Mouse (Mus musculus) thymus, postnatal 14 days (tissue): ENCODE measurements around the gene Sfmbt1.

Experiments used
- DNase-seq: peaks from one replicate; pipeline ENCODE4 v3.0.0; 2021

The Sfmbt1 gene

DNA sequence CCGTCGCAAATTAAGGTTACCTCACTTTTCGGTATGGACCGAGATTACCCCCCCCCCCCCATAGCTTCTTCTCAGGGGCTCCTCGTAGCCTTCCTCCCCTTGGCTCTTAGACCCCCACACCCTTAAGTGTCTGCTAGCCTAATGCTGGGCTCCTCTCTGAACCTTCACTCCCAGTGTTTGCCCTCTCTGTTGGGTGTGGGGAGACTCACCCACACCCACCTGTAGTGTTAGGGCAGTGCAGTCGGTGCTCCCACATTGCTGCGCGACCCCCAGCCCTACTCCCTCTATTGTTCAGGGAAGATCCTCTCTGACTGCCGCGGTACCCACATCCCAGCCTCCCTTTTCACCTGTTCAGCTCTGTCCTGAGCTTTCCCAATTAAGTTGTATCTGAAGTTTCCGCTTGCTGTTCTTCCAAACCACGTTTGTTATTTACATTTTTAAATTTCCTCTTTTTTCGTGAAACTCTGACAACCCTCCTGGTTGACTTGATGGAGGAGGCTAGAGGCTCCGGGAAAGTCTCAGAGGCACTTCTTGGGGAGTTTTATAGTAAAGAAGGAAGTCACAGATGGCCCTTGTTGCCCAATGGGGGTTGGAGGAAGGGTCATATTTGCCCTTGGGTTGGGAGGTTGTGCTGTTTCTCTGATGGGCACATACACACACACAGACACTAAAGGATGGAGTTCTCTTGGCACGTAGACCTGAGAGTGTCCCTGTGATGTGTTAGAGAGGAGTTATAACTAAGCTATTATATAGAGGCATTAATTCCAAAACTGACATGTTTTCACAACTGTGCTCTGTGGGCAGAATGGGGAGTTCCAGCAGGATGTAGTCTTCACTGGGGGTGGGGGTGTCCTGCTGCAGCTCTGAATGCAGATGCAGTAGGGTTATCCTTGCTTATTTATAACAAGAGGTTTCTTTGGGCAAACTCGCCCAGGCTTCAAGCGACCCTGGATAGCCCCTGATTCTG lies 111.8 kb downstream of the Sfmbt1 start:
- peak; percentile 13 for DNase-seq

DNA sequence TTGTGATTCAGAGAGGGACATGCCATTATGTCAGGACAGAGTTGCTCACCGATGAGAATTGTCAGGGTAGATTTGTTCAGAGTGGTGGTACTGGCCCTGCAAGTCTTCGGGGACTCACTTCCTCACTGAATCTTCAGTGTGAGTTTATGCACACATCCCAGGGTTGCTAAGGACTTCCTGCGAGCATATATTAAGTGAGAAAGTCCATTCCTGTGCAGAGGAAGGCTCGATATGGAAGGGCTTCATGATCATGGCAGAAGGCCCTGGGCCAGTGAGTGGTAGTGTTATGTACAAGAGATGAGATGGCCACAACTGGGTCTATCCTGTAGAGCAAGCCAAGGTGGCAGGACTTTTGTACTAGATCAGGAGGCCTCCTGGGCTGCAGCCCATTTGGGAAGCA lies 112.8 kb downstream of the Sfmbt1 start:
- DNase-seq: no peak

DNA sequence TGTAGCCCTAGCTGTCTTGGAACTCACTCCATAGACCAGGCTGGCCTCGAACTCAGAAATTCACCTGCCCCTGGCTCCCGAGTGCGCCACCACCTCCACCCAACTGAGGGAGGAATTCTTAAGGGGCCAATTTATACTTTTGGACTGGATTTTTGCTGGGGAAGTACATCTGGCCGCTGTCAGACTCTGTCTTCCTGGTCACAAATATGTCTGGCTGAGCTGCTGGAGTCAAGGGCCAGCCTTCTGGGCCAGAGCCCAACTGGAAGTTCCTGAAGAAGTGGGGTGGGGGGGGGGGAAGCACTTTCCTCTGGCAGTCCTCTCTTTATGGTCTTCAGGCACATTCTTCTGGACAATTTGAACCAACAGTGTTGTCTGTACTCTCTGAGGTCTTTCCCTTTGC lies 113.4 kb downstream of the Sfmbt1 start:
- DNase-seq: no peak

DNA sequence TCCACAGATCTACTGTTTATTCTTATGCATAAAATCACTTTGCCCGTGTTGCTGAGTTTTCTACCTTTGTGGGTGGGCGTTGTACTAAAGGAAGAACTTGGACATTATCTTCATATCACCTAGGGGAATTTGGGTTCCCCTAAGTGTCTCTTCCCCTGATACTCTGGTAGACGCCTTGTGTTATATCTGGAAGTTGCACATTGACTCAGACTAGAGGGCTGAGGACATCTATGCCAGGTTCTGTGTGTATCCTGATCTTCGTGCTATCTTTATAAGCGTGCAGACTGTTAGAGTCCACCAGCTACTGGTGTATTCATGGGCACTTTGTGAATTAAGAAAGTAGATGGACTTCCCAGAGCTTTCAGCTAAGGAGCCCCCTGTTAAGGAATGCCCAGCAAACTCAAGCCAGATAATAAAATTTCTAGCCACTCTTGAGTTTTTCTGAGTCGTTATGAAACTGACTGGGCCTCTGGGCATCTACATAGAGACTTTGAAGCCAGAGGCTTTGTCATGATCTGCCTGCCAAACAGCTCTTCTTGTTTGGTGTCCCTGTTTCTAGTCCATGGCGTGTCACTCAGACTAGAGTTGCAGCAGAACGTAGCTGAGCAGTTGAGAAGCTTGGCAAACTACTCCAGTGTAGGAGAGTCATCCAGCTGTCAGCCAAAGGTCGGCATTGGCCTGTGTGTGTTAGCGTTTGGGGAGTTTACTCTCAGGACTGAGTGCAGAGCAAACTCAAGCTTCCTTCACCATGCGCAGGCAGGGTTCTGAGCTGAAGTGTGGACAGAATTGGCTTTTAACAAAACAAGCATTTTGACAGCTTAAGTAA lies 114.2 kb downstream of the Sfmbt1 start:
- DNase-seq: no peak

DNA sequence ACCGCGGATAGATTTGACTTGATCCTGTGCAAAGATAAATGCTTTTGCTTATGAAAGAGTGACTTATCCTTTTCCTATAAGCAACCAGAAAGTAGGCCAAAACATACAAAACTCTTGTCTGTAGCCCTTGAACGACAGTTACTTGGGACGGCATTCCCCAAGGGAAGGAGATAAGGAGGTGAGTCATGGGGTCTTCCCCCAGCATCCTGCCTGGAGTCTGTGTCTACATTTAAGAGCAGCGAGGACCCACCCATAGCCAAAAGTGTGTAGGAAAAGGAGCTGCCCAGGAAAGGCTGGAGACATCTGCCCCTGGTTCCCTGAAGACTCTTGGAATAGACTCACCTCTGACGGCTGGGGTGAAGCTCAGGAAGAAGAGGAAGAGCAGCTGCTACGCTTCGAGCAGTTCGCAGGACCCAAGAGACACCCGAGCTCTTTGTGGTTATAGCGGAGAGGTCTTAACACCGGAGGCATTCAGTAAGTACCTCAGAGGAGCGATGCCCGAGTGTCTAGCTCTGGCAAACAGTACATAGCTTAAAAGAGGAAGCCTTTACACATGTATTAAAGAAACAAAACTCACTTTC lies 122.9 kb downstream of the Sfmbt1 start:
- no peak for DNase-seq

DNA sequence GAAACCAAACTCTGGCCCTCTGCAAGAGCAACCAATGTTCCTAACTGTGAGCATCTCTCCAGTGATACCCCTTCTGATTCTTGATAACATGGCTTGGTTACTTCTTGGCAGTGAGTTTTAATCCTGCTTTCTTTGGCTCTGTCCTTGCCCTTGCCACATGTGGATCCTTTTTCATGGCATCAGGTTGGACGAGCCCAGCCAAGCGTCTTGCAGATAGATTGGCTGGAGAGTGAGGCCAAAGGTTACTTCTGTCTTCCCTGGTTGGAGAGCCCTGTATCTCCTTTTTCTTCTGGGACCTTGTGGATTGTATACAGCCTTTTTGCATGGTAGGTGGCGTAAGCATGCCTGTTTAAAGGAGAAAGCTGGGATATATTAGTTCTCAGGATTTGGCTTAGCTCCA lies 129.1 kb downstream of the Sfmbt1 start:
- DNase-seq: no peak

DNA sequence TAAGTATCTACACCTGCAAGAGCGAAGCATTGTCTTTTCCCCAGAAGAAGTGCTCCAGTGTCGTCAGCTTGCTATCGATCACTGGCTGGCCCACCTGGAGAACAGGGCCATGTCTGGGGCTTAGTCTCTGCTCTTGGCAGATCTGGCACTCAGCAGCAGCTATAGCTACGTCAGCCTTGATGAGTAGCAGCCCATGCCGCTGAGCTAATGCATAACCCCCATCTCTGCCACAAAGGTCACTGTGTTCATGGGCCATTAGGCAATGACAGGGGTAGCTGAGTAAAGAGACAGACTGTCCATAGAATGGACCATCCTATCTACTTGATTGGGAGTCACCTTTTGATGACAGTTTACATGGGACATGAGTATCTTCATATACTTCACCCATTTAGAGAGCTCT lies 135.9 kb downstream of the Sfmbt1 start:
- no peak for DNase-seq

DNA sequence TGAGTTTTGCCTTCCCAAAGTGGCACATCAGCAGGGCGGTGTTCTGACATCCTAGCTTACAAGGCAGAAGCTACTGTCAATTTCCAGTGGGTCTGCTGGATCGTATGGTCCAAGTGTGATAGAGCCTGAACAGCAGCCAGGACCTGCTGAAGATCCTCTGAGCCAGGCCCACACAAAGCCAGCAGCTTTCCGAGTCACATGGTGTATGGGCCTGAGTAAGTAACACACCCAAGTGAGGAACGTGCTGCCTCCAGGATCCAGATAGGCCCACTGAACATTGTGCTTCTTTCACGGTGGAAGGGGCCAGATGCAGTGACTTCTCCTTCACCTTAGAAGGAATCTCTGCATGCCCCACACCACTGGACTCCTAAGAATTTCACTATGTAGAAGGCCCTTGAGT lies 137.7 kb downstream of the Sfmbt1 start:
- DNase-seq: no peak

DNA sequence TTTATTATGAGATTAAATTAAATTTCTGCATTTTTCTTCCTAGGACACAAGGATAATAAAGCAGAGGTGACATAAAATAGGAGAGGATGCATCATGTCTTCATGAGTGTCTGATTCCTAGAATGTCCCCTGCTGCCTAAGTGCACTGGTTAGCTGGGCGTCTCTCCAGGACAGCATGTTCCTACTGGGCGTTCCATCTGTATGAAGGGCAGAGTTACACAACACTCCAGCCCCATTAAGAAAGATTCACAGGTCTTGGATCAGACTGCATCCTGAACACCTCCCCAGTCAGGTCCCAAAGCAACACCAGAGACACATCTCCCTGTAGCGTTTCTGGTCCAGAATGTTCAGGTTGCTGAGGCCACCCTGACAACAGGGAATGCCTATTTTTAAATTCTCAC lies 140.7 kb downstream of the Sfmbt1 start:
- no peak for DNase-seq

DNA sequence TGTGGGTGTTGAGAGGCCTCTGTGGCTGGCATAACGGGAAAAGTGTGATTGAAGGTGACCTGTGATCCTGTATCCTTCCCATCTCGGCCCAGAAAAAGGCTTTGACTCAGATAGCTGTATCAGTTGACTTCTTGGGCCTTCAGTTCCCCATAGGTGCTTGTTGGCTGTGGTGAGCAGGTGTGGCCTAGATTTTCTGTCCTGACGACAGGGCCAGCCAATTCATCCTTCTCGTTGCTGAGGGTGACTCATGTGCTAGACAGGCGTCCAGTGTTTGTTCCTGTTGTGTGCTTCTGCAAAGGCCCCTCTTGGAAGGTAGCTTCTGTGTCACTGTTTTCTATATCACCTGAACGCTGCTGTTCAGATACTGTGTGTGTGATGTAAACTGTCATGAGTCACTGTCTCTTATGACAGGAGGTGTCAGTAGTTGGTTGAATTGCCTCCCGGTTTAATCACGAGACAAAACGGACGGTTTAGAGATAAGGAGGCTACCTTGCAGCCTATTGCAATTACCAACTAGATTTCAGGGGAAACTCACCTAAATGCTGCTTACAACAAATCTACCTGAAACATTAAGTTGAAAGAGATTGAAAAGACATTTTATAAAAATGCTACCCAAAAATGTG lies 142.3 kb downstream of the Sfmbt1 start:
- no peak for DNase-seq

DNA sequence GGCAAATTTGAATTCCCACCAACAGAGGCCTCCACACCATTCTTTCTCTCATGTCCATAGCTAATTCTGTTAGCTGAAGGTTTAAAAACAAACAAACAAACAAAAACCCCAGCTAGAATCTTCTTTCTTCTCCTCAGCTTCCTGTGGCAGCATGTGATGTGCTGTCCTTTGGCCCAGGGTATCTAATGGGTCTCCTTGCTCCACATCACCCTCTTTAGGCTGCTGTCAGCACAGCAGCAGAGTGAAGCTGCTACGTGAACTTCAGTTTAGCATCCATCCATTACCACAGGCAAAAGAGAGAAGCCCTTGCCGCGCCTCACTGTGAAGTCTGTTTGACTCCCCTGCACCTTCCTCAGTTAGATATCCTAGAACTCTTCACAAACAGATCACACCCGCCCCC lies 143.3 kb downstream of the Sfmbt1 start:
- peak; percentile 16 for DNase-seq

DNA sequence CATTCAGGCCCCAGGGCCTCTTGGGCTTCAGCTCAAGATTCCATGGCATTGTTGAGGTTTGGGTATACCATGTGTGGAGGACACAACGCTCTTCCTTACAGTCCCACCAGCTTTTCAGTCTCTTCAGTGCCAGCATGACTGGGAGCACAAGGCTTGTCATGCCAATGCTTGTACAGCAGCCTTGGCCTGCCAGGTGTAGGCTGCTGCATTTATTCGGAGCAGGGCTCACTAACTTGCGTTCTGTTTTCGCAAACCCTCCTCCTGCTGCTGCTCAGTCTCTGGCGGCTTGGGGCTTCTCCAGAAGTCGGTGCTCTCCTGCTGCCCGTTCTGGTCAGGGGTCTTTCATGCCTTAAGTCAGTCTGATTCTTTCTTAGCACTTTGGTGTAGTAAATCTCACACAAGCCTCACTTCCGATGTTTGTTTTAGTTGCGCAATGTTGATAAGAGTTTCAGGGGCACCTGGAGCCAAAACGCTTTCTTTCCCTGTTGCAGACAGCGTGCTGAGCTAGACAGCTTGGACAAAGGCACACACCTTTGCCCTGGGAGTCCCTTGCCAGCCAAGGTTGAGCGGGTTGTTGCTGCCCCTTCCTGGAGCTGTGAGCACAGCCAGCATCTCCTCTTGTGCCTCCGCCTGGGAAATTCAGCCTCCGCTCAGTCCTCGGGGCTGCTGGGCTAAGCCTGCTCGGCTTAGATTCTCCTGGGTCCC lies 146.9 kb downstream of the Sfmbt1 start:
- DNase-seq: no peak

DNA sequence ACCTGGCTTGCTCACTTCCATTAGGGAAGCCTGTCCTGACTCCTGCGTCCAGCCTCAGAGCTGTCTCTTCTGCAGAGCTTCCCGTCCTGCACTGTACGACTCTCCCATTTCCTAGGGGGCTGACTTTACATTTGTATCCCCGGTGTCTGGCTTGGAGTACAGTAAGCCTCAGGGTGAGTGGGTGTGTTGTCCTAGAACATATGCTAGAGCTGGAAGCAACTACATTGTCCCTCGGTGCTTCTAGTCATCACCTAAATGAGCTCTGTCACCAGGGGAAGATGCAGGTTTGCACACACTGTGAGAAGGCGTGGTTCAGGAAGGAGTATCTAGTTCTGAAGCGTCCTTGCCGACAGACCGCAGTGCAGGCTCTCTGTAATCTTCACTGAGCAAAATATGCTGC lies 147.7 kb downstream of the Sfmbt1 start:
- DNase-seq: no peak

DNA sequence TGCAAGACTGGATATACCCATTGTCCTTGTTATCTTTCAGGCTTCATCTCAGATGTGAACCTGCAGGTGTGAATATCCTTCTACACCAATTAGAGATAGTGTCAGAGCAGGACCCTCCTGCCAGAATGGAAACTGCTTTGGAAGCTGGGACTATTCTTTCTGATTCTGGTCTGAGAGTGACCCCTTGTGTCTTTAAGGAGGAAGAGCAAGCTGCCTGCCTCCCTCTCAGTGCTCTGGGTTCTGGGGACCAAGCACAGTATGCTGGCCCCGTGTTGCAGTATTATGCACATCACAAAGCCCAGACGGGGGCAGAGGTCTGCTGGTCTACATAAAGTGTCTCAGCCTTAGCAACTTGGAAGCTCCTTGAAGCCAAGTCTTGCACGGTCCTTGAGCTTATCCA lies 150.7 kb downstream of the Sfmbt1 start:
- DNase-seq: no peak

DNA sequence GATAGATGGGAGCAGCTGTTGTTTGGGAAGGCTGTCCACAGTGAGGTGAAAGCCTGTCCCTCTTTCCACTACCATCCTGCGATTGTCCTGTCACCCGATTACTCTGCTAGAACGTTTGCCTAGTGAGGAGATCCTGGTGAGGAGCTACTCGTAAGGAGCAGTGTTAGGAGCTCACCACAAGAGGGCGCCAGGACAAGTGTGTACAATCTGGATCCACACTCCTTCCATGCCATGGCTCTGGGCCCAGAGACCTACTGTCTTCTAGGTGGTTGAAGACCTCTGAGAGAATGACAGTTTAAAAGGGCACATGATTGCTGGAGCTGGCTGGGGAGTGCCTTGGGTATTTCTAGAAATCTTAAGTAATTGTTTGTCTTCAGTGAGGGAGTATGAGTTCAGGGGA lies 152.4 kb downstream of the Sfmbt1 start:
- peak; percentile 65 for DNase-seq

DNA sequence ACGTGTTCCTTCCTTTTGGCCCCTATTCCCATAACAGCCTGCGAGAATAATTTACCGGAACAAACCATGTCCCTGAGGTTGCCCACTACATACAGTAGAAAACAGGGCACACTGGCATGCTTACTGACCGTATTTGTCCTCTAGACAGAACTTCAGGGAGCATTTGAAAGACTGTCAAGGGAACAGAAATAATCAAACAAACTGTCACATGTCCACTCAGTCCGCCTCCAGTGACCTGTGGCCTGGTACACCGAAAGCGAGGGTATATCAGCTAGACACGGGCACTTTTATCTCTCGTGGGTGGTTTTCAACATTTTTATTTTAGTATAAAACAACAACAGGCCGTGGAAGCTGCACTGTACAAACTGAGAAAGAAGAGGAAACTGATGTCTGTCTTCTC lies 154.2 kb downstream of the Sfmbt1 start:
- no peak for DNase-seq

DNA sequence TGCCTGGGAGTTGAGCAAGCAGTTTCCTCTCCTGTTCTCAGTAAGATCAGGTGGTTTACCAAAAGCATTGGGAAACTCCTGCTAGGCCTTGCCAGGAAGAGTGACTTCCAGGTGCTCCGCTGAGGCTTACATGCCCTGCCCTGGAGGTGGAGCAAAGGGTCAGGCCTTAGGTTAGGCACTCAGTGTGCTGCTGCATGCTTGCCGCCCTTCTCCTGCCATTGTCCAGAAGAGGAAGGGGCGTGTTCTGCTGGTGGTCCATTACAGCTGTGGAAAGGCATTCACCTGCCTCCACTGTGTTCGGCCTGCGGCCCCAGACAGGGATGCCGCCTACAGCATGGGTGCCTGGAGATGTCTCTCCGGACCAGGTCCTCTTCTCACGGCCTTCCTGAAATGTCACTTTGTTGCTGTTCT lies 154.7 kb downstream of the Sfmbt1 start:
- DNase-seq: no peak

DNA sequence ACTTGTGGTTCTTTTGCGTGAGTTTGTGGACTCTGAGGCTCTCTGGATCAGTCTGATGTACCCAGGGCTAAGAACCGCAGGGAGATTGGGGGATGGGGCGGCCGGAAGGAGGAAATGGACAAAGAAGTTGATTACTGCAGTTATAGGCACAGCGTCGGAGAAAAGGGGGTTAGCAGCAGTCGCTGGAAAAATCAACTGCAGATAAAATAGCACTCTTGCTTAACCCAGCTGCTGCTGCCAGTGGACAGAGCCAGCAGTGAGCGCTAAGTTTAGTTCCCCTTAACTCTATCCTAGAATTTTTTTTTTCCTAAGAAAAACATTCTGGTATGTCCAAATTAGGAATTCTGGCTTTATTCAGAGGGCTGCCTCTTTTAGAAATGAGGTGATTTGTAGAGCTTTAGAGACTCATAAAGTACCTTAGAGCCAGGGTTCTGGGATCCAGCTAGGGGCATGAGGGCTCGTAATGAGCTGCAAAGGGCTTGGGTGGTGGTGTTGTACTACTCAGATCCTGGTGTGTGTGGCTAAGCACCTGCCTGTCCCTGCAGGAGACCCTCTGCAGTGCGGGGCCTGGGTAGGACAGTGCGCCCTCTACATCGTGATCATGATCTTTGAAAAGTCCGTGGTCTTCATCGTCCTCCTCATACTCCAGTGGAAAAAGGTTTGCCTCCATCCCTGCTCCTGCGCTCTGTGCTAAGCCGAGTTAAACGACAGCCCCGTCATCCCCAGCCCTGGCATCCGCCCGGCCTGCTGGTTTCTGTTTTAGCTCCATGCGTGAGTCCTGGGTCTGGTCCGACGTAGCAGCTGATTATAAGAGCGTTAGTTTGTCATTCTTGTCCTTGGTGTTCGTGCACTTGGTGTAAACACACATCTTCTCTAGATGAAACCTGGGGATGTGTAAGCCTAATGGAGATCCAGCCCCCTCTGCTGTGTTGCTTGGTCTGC lies 155.8 kb downstream of the Sfmbt1 start:
- DNase-seq: no peak
